Mouse (Mus musculus) cortical plate, adult 2 months (tissue): ENCODE results near the gene Cdh23.

Source experiments
- CTCF ChIP-seq: fragments of 200-500 bp; IDR thresholded peaks from 2 replicates; pipeline ENCODE4 v1.5.1; 2011; ENCODE audit warnings: mild to moderate bottlenecking, control low read depth, low read length; ENCODE audit not compliant: insufficient read depth; ENCODE audit errors: extremely low read depth
- POLR2A ChIP-seq: fragments of 200-500 bp; IDR thresholded peaks from 2 replicates; pipeline ENCODE4 v1.6.1; 2011; ENCODE audit warnings: mild to moderate bottlenecking, low read length, control low read depth; ENCODE audit not compliant: insufficient read depth; ENCODE audit errors: extremely low read depth

GRCm38 (mm10) chr10:60552951-60553635 is 143.2 kb downstream of the Cdh23 start:
- TF ChIP-seq CTCF (no peak), POLR2A (no peak)
